Comparison of ENCODE assay signal across 17 mouse cellular contexts in the genomic region with DNA sequence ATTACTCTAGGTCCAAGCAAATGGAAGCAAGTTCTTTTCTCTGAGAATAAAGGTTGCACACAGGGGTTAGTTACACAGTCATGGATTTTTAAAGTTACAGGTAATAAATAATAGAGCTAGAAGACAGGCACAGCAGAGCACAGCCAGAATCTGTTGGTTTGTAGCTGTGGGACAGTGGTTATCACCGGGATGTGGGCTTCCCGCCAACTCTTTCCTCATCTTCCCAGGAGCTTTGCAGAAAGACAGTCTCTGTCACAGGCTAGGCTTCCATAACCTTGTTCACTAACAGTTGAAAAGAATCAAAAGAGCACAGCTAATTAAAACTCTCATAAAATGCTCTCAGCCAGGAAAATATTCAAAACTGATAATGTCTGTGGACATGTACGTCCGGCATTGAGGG. TPM values are rescaled to one million over a fixed set of nuclear protein-coding genes. Genes with fewer than 3 reads are reported as not detected.
DNase-seq lines count a peak whose midpoint lies in the region; ATAC-seq and TF ChIP-seq lines count a peak whose summit lies in the region.
"Had no signal": no experiment of that assay in that cellular context is flagged by ENCODE, and none has a peak within 500 bp of the region (broad histone marks: within the 10 kb centered on the region; RNA-seq: fewer than 3 reads in every experiment).

No protein-coding gene starts in this region.

- ATAC-seq in neural tube, embryonic 12.5 days (ENCODE audit: low FRiP score, low read depth), result 0 out of 2 replicates have a peak, but pooled peaks have one; percentile 29
- no peak for ATAC-seq in neural tube, embryonic 15.5 days (ENCODE audit: low FRiP score)
- ATAC-seq: forebrain, embryonic 14.5 days had no signal

- DNase-seq in heart, adult 2 months, result peak; percentile 23 to 33
- no peak for DNase-seq in heart, adult 8-10 months (ENCODE audit: low spot score)
- DNase-seq in brain, embryonic 14.5 days (ENCODE audit: low read depth), result peak; percentile 31
- DNase-seq in heart, postnatal 4 days, result peak; percentile 48
- no peak for DNase-seq in left cerebral cortex, postnatal 25 days (ENCODE audit: low spot score in 2 of 2)
- DNase-seq: cerebellum, adult 11-12 months; lung, adult 18-20 months had no signal

- no peak overlapping the region for H3K27ac ChIP-seq in heart, adult 2 months
- H3K27ac ChIP-seq in neural tube, embryonic 12.5 days, result no peak overlapping the region
- no peak overlapping the region for H3K27ac ChIP-seq in neural tube, embryonic 15.5 days (replicated peaks)
- H3K27ac ChIP-seq: embryonic facial prominence, embryonic 10.5 days; kidney, postnatal 0 days; stomach, postnatal 0 days had no signal

- TF ChIP-seq POLR2A in heart, adult 2 months (IDR thresholded peaks at IDR 0.05; ENCODE audit: insufficient read depth, low read depth, low read length), result no peak
- TF ChIP-seq POLR2A in brain, embryonic 14.5 days (IDR thresholded peaks at IDR 0.05; ENCODE audit: borderline replicate concordance, extremely low read depth, insufficient read depth, insufficient read length, poor library complexity, severe bottlenecking), result no peak

- TF ChIP-seq EP300 in heart, adult 2 months (IDR thresholded peaks at IDR 0.05; ENCODE audit: insufficient read depth, low read depth, low read length), result no peak

- no peaks in the 10 kb centered on the region; the same call in 1 of the 2 replicates for H3K4me1 ChIP-seq in heart, adult 2 months (ENCODE audit: control insufficient read depth, insufficient read depth, low read length)
- no peaks in the 10 kb centered on the region; the same call in 1 of the 2 replicates for H3K4me1 ChIP-seq in neural tube, embryonic 12.5 days
- no peaks in the 10 kb centered on the region for H3K4me1 ChIP-seq in neural tube, embryonic 15.5 days

- intact Hi-C loops in heart, adult 2 months (cut with DNase I), result no loop called here
- intact Hi-C loops in left cerebral cortex, postnatal 25 days (cut with DNase I), result no loop called here

- H3K79me2 ChIP-seq in heart, adult 2 months (replicated peaks; ENCODE audit: control insufficient read depth, insufficient read depth, low read length), result no peaks in the 10 kb centered on the region

- H3K4me2 ChIP-seq in neural tube, embryonic 12.5 days (replicated peaks), result no peak overlapping the region
- H3K4me2 ChIP-seq in neural tube, embryonic 15.5 days, result no peak overlapping the region

- TF ChIP-seq CTCF in heart, adult 2 months (IDR thresholded peaks at IDR 0.05), result no peak
- TF ChIP-seq CTCF in brain, embryonic 14.5 days (IDR thresholded peaks at IDR 0.05; ENCODE audit: borderline replicate concordance, extremely low read depth, insufficient read depth, insufficient read length), result no peak

- H3K36me3 ChIP-seq in heart, adult 2 months (ENCODE audit: control insufficient read depth, insufficient read depth, low read length), result peaks cover 2% of the 10 kb centered on the region; the same call in 1 of the 2 replicates
- no peaks in the 10 kb centered on the region for H3K36me3 ChIP-seq in neural tube, embryonic 12.5 days
- peaks cover 8% of the 10 kb centered on the region for H3K36me3 ChIP-seq in neural tube, embryonic 15.5 days

- no peaks in the 10 kb centered on the region for H3K9me3 ChIP-seq in neural tube, embryonic 12.5 days
- H3K9me3 ChIP-seq in neural tube, embryonic 15.5 days (replicated peaks), result no peaks in the 10 kb centered on the region
- H3K9me3 ChIP-seq: embryonic facial prominence, embryonic 10.5 days had no signal

- no peaks in the 10 kb centered on the region for H3K27me3 ChIP-seq in heart, adult 2 months (ENCODE audit: control insufficient read depth, insufficient read depth, low read length)
- H3K27me3 ChIP-seq in neural tube, embryonic 12.5 days (replicated peaks), result no peaks in the 10 kb centered on the region
- no peaks in the 10 kb centered on the region for H3K27me3 ChIP-seq in neural tube, embryonic 15.5 days (replicated peaks)
- H3K27me3 ChIP-seq: CH12.LX had no signal

- 34% methylated on average over 4 of the region's 4 CpGs for WGBS in heart, adult 2 months
- 49% methylated on average over 4 of the region's 4 CpGs for WGBS in neural tube, embryonic 12.5 days
- WGBS in neural tube, embryonic 15.5 days, result 41% methylated on average over 4 of the region's 4 CpGs

- no peak overlapping the region for H3K4me3 ChIP-seq in heart, adult 2 months
- H3K4me3 ChIP-seq in neural tube, embryonic 12.5 days, result no peak overlapping the region
- H3K4me3 ChIP-seq in neural tube, embryonic 15.5 days (replicated peaks), result no peak overlapping the region
- H3K4me3 ChIP-seq: embryonic facial prominence, embryonic 10.5 days had no signal

- H3K9ac ChIP-seq in heart, adult 2 months (ENCODE audit: low read depth, low read length), result no peak overlapping the region
- no peak overlapping the region for H3K9ac ChIP-seq in neural tube, embryonic 12.5 days
- H3K9ac ChIP-seq in neural tube, embryonic 15.5 days (replicated peaks), result no peak overlapping the region

RNA-seq across cellular contexts. Expression of a gene that starts 42.6 kb away (rescaled TPM):
- under 1 TPM in 1 of 2 experiments, not detected in 1; 0.63 TPM for total RNA-seq in heart, adult 2 months (2021)
- 1.2 and 3.7 TPM in 2 replicates for polyA plus RNA-seq in heart, adult 2 months (2012; rRNA removed)
- total RNA-seq in heart, adult 8-10 months (2022), result not detected
- polyA plus RNA-seq in neural tube, embryonic 12.5 days (2016; fragmentation: Nextera tagmentation; extraction: Ambion mirVana), result not detected in 2 replicates
- polyA plus RNA-seq in neural tube, embryonic 15.5 days (2015; fragmentation: Nextera tagmentation; extraction: Ambion mirVana), result not detected in 2 replicates
- polyA plus RNA-seq in brain, embryonic 14.5 days (2012; rRNA removed), result 0.06 and 0.18 TPM in 2 replicates
- not detected for total RNA-seq in heart, postnatal 4 days (2021)
- not detected for total RNA-seq in left cerebral cortex, postnatal 25 days (2021)
- total RNA-seq: CH12.LX; hematopoietic stem cell, adult 5-6 weeks; left cerebral cortex, adult 8-10 months; monocyte, adult 5-6 weeks had no signal
- polyA plus RNA-seq: embryonic facial prominence, embryonic 10.5 days had no signal

Comparison
In these comparisons a context has a peak if more than half of its experiments do, and no peak if none do; other contexts are left out.
1. DNase-seq: peak in heart, adult 2 months (2 of 2), brain, embryonic 14.5 days (single experiment) and heart, postnatal 4 days (single experiment); none in heart, adult 8-10 months (single experiment) and left cerebral cortex, postnatal 25 days (0 of 2).